Mouse (Mus musculus): ENCODE results near the gene Slc34a3. TPM values are rescaled to one million over a fixed set of nuclear protein-coding genes. Genes with fewer than 3 reads are reported as not detected.

The Slc34a3 gene
- total RNA-seq, 1 experiment = 0.67 TPM

DNA sequence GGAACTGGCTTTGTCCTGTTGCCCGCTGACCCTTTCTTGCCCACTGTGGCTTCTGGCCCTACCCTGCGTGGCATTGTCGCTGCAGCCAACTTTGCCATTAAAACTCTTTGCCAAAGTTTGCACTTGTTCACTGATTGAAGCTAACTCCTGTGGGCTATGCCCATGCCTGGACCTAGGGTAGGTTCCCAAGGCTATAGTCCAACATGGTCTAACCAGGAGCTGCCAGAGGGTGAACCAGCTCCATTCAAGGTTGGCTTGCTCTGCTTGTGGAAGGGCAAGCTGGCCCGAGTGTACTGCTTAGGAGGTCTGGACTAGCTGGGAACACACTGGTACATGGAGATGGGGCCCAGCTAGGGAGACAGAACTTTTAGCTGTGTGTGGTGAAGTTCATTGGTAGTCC, 10.0 kb upstream of the Slc34a3 start:
- peaks cover 8 to 21% of the 10 kb centered on the region in 2 experiments; a peak in 3 of 4 replicates for H3K4me1 ChIP-seq (ENCODE audit: control insufficient read depth in 2 of 2, insufficient read depth in 2 of 2, low read length in 2 of 2, poor library complexity in 1 of 2)
- no peak overlapping the region for H3K27ac ChIP-seq (ENCODE audit: insufficient read depth, low read depth, low read length, poor library complexity, severe bottlenecking)
- no peak overlapping the region for H3K4me3 ChIP-seq (ENCODE audit: insufficient read depth in 1 of 2, low read depth in 1 of 2, low read length in 2 of 2, poor library complexity in 1 of 2, severe bottlenecking in 1 of 2)
- DNase-seq (ENCODE audit: low read depth, low spot score) = no peak
- no peaks in the 10 kb centered on the region for H3K9me3 ChIP-seq (ENCODE audit: control insufficient read depth, insufficient read depth, low read depth, low read length)
- H3K36me3 ChIP-seq (ENCODE audit: control insufficient read depth, insufficient read depth, low read length, poor library complexity, severe bottlenecking) = peaks cover 25% of the 10 kb centered on the region
- no peak overlapping the region for H3K9ac ChIP-seq (ENCODE audit: insufficient read depth, low read depth, low read length, poor library complexity, severe bottlenecking)
- TF ChIP-seq ZNF384 (IDR thresholded peaks at IDR 0.05; ENCODE audit: low read depth, low read length) (no peak), MAFK (IDR thresholded peaks at IDR 0.05; ENCODE audit: insufficient read depth, low read depth, low read length) (no peak), HCFC1 (IDR thresholded peaks at IDR 0.05; ENCODE audit: borderline replicate concordance, insufficient read depth, low read length) (no peak), CHD2 (IDR thresholded peaks at IDR 0.05; ENCODE audit: low read depth, low read length) (no peak), ZC3H11A (IDR thresholded peaks at IDR 0.05; ENCODE audit: borderline replicate concordance, low read depth, low read length) (no peak)
- in situ Hi-C loops (cut with MboI; ENCODE audit: low sequenced_read_pairs in 2 of 2, unreplicated experiment in 2 of 2) = no loop called here

DNA sequence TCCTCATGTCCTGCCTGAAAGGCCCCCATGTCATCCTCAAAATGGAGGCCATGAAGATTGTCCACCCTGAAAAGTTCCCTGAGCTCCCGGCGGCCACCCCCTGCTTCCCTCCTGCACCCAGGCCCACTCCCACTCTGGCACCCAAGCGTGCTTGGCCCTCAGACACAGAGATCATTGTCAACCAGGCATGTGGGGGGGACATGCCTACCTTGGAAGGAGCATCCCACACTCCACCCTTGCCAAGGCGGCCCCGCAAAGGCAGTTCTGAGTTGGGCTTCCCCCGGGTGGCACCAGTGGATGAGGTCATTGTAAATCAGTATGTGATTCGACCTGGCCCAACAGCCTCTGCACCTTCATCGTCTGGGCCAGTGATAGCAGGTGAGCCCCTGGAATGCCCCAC, 9.2 kb upstream of the Slc34a3 start:
- TF ChIP-seq ZNF384 (IDR thresholded peaks at IDR 0.05; ENCODE audit: low read depth, low read length) = no peak
- no peak for TF ChIP-seq CHD2 (IDR thresholded peaks at IDR 0.05; ENCODE audit: low read depth, low read length)
- no peak for TF ChIP-seq MAFK (IDR thresholded peaks at IDR 0.05; ENCODE audit: insufficient read depth, low read depth, low read length)
- TF ChIP-seq HCFC1 (IDR thresholded peaks at IDR 0.05; ENCODE audit: borderline replicate concordance, insufficient read depth, low read length) = no peak
- TF ChIP-seq ZC3H11A (IDR thresholded peaks at IDR 0.05; ENCODE audit: borderline replicate concordance, low read depth, low read length) = no peak
- no peak for DNase-seq (ENCODE audit: low read depth, low spot score)
- in situ Hi-C loops (cut with MboI; ENCODE audit: low sequenced_read_pairs in 2 of 2, unreplicated experiment in 2 of 2) = no loop called here
- H3K4me3 ChIP-seq (ENCODE audit: insufficient read depth in 1 of 2, low read depth in 1 of 2, low read length in 2 of 2, poor library complexity in 1 of 2, severe bottlenecking in 1 of 2) = no peak overlapping the region
- H3K27ac ChIP-seq (ENCODE audit: insufficient read depth, low read depth, low read length, poor library complexity, severe bottlenecking) = no peak overlapping the region
- H3K36me3 ChIP-seq (ENCODE audit: control insufficient read depth, insufficient read depth, low read length, poor library complexity, severe bottlenecking) = peaks cover 19% of the 10 kb centered on the region
- no peak overlapping the region for H3K9ac ChIP-seq (ENCODE audit: insufficient read depth, low read depth, low read length, poor library complexity, severe bottlenecking)
- H3K4me1 ChIP-seq (ENCODE audit: control insufficient read depth in 2 of 2, insufficient read depth in 2 of 2, low read length in 2 of 2, poor library complexity in 1 of 2) = peaks cover 8 to 23% of the 10 kb centered on the region in 2 experiments; a peak in 3 of 4 replicates
- H3K9me3 ChIP-seq (ENCODE audit: control insufficient read depth, insufficient read depth, low read depth, low read length) = no peaks in the 10 kb centered on the region

DNA sequence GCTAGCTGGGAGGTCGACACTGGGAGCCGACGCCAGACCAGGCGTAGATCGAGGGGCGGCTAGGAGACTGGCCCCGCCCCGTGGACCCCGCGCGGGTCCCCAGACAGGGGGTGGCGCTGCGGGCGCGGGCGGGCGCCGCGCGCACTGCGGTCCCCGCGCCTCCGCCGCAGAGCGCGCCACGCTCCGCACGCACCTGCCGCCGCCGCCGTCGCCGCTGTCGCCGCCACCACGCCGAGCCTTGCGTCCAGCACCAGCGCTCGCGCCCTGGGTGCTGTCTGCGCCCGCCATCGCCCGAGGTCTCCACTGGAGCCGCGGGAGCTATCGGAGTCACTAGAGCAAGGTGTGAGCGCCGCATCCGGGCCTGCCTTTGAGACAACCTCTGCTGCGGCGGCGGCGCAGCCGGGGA, 7.9 kb upstream of the Slc34a3 start, which contains the start of the genes Rnf208 and Cysrt1:
Gene Rnf208 (plus strand): TSS at position 155 of the 406 bp plus-strand sequence.
Gene Cysrt1 (minus strand): TSS at position 352 of the 406 bp plus-strand sequence.
- no peak for TF ChIP-seq HCFC1 (IDR thresholded peaks at IDR 0.05; ENCODE audit: borderline replicate concordance, insufficient read depth, low read length)
- TF ChIP-seq CHD2 (IDR thresholded peaks at IDR 0.05; ENCODE audit: low read depth, low read length) = no peak
- no peak for TF ChIP-seq ZC3H11A (IDR thresholded peaks at IDR 0.05; ENCODE audit: borderline replicate concordance, low read depth, low read length)
- no peak for TF ChIP-seq ZNF384 (IDR thresholded peaks at IDR 0.05; ENCODE audit: low read depth, low read length)
- no peak for TF ChIP-seq MAFK (IDR thresholded peaks at IDR 0.05; ENCODE audit: insufficient read depth, low read depth, low read length)
- H3K9me3 ChIP-seq (ENCODE audit: control insufficient read depth, insufficient read depth, low read depth, low read length) = no peaks in the 10 kb centered on the region
- H3K4me1 ChIP-seq (ENCODE audit: control insufficient read depth in 2 of 2, insufficient read depth in 2 of 2, low read length in 2 of 2, poor library complexity in 1 of 2) = peaks cover 8 to 30% of the 10 kb centered on the region in 2 experiments; a peak in 3 of 4 replicates
- no peak within 1 kb of the TSS; the same call in 1 of the 2 replicates for H3K27ac ChIP-seq (ENCODE audit: insufficient read depth, low read depth, low read length, poor library complexity, severe bottlenecking)
- in situ Hi-C loops (cut with MboI; ENCODE audit: low sequenced_read_pairs in 2 of 2, unreplicated experiment in 2 of 2) = no loop called here
- H3K9ac ChIP-seq (ENCODE audit: insufficient read depth, low read depth, low read length, poor library complexity, severe bottlenecking) = peak within 1 kb of the TSS; percentile 82
- DNase-seq (ENCODE audit: low read depth, low spot score) = no peak
- peaks cover 7% of the 10 kb centered on the region; the same call in 1 of the 2 replicates for H3K36me3 ChIP-seq (ENCODE audit: control insufficient read depth, insufficient read depth, low read length, poor library complexity, severe bottlenecking)
- H3K4me3 ChIP-seq (ENCODE audit: insufficient read depth in 1 of 2, low read depth in 1 of 2, low read length in 2 of 2, poor library complexity in 1 of 2, severe bottlenecking in 1 of 2) = peak within 1 kb of the TSS; percentile 78 to 83

DNA sequence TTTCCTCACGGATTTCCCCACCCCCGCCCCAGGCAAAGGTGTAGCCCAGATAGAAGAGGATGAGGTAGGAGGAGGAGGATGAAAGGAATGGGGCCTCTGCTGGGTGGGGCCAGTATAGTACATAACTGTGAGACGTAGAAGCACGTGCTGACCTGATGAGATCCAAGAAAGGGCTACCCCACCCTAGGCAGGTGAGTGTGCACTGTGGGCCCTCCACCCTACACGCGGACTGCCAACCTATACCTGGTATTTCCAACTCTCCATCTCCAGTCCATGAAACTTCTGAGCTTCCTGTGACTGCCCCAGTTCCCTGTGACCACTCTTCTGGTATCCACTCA, 7.2 kb upstream of the Slc34a3 start:
- no peaks in the 10 kb centered on the region for H3K9me3 ChIP-seq (ENCODE audit: control insufficient read depth, insufficient read depth, low read depth, low read length)
- no peak for DNase-seq (ENCODE audit: low read depth, low spot score)
- in situ Hi-C loops (cut with MboI; ENCODE audit: low sequenced_read_pairs in 2 of 2, unreplicated experiment in 2 of 2) = no loop called here
- H3K9ac ChIP-seq (ENCODE audit: insufficient read depth, low read depth, low read length, poor library complexity, severe bottlenecking) = no peak overlapping the region
- TF ChIP-seq CHD2 (IDR thresholded peaks at IDR 0.05; ENCODE audit: low read depth, low read length) = no peak
- TF ChIP-seq MAFK (IDR thresholded peaks at IDR 0.05; ENCODE audit: insufficient read depth, low read depth, low read length) = no peak
- no peak for TF ChIP-seq HCFC1 (IDR thresholded peaks at IDR 0.05; ENCODE audit: borderline replicate concordance, insufficient read depth, low read length)
- no peak for TF ChIP-seq ZC3H11A (IDR thresholded peaks at IDR 0.05; ENCODE audit: borderline replicate concordance, low read depth, low read length)
- TF ChIP-seq ZNF384 (IDR thresholded peaks at IDR 0.05; ENCODE audit: low read depth, low read length) = no peak
- H3K4me1 ChIP-seq (ENCODE audit: control insufficient read depth in 2 of 2, insufficient read depth in 2 of 2, low read length in 2 of 2, poor library complexity in 1 of 2) = peaks cover 10 to 35% of the 10 kb centered on the region in 2 experiments
- H3K4me3 ChIP-seq (ENCODE audit: insufficient read depth in 1 of 2, low read depth in 1 of 2, low read length in 2 of 2, poor library complexity in 1 of 2, severe bottlenecking in 1 of 2) = peak overlapping the region; percentile 9 to 83
- peaks cover 4% of the 10 kb centered on the region; the same call in 1 of the 2 replicates for H3K36me3 ChIP-seq (ENCODE audit: control insufficient read depth, insufficient read depth, low read length, poor library complexity, severe bottlenecking)
- H3K27ac ChIP-seq (ENCODE audit: insufficient read depth, low read depth, low read length, poor library complexity, severe bottlenecking) = no peak overlapping the region

All from ES-E14 (cell line).